Mouse (Mus musculus) olfactory bulb, adult 2 months (tissue): ENCODE measurements around the gene Krtap1-3. TPM values are rescaled to one million over a fixed set of nuclear protein-coding genes. Genes with fewer than 3 reads are reported as not detected.
"Not testable (repeated sequence)": the region's sequence is repeated elsewhere in the genome, so short reads cannot be mapped to it uniquely, and the experiment has no call there.

Experiments used
- H3K27ac ChIP-seq: fragments of 200-500 bp; 2 replicates; pipeline ENCODE4 v1.5.1; 2012; ENCODE audit warnings: low read depth, low read length; ENCODE audit not compliant: insufficient read depth
- H3K4me1 ChIP-seq: fragments of 200-500 bp; 2 replicates; pipeline ENCODE4 v1.6.1; 2012; ENCODE audit warnings: low read length; ENCODE audit not compliant: control insufficient read depth, insufficient read depth
- H3K4me3 ChIP-seq: fragments of 200-500 bp; 2 replicates; pipeline ENCODE4 v1.5.1; 2012; ENCODE audit warnings: mild to moderate bottlenecking, low read depth, low read length, moderate library complexity; ENCODE audit not compliant: insufficient read depth
- CTCF ChIP-seq: fragments of 200-500 bp; IDR thresholded peaks from 2 replicates; pipeline ENCODE4 v1.5.1; 2012; ENCODE audit warnings: low read depth, mild to moderate bottlenecking, low read length, moderate library complexity; ENCODE audit not compliant: insufficient read depth
- POLR2A ChIP-seq: fragments of 200-500 bp; IDR thresholded peaks from 2 replicates; pipeline ENCODE4 v1.6.1; 2012; ENCODE audit warnings: mild to moderate bottlenecking, low read depth, low read length, moderate library complexity; ENCODE audit not compliant: insufficient read depth
- WGBS: fragments of 180-500 bp; shearing (Covaris S2); methylation state at CpG from one replicate; pipeline ENCODE4 v1.1.7; 2018; 5-methylcytosine and 5-hydroxymethylcytosine counted together
- polyA plus RNA-seq: library from polyadenylated mRNA; stranded (reverse); fragments of >200 nt; gene quantifications from 2 replicates; pipeline ENCODE4 v1.2.4, GENCODE M21; 2012; ENCODE audit warnings: low replicate concordance; ENCODE audit not compliant: missing spikeins, insufficient read depth, insufficient read length

Gene Krtap1-3
- not detected in 2 replicates for polyA plus RNA-seq

- Histone ChIP-seq H3K27ac (no peak within 1 kb of the TSS), H3K4me3 (no peak within 1 kb of the TSS), H3K4me1 (no peaks in the 10 kb centered on the region)
- TF ChIP-seq POLR2A: no peak
- TF ChIP-seq CTCF: no peak
- 82% methylated on average over 6 of the region's 6 CpGs for WGBS
These were observed at the start of gene Krtap1-3 for GRCm38 (mm10) chr11:99590981-99591380. TSS of gene Krtap1-3 (minus strand) at chr11:99591339.

GRCm38 (mm10) chr11:99640926-99641325 is 49.8 kb upstream of the Krtap1-3 start:
- Histone ChIP-seq H3K27ac (no peak overlapping the region), H3K4me1 (peaks cover 10% of the 10 kb centered on the region; the same call in 1 of the 2 replicates), H3K4me3 (no peak overlapping the region)
- WGBS: 40% methylated on average over 1 of the region's 1 CpGs
- TF ChIP-seq POLR2A (no peak), CTCF (no peak)

GRCm38 (mm10) chr11:99637086-99637485 is 45.9 kb upstream of the Krtap1-3 start:
- Histone ChIP-seq H3K4me3 (no peak overlapping the region), H3K27ac (peak overlapping the region; percentile 46), H3K4me1 (peaks cover 13% of the 10 kb centered on the region; the same call in 1 of the 2 replicates)
- 23% methylated on average over 1 of the region's 1 CpGs for WGBS
- TF ChIP-seq POLR2A: no peak
- TF ChIP-seq CTCF: no peak

GRCm38 (mm10) chr11:99634653-99635134 is 43.6 kb upstream of the Krtap1-3 start, which contains the start of gene Krtap4-2:
TSS of gene Krtap4-2 (minus strand) at chr11:99635084.
- Histone ChIP-seq H3K27ac (no peak within 1 kb of the TSS), H3K4me3 (no peak within 1 kb of the TSS), H3K4me1 (peaks cover 13% of the 10 kb centered on the region; the same call in 1 of the 2 replicates)
- TF ChIP-seq CTCF (no peak), POLR2A (no peak)
- 42% methylated on average over 8 of the region's 8 CpGs for WGBS

- no peak overlapping the region for H3K4me3 ChIP-seq
- H3K27ac ChIP-seq: no peak overlapping the region
- no peak for TF ChIP-seq POLR2A
- WGBS: 56% methylated on average over 2 of the region's 2 CpGs
- H3K4me1 ChIP-seq: peaks cover 8% of the 10 kb centered on the region; the same call in 1 of the 2 replicates
These were observed 42.2 kb upstream of the Krtap1-3 start for GRCm38 (mm10) chr11:99633293-99633692.

- Histone ChIP-seq H3K4me3 (no peak overlapping the region), H3K4me1 (peaks cover 6% of the 10 kb centered on the region; the same call in 1 of the 2 replicates), H3K27ac (no peak overlapping the region)
- TF ChIP-seq CTCF (no peak), POLR2A (no peak)
- WGBS: 71% methylated on average over 3 of the region's 3 CpGs
These were observed 39.8 kb upstream of the Krtap1-3 start for GRCm38 (mm10) chr11:99630890-99631289.

- WGBS: 74% methylated on average over 4 of the region's 4 CpGs
- Histone ChIP-seq H3K4me1 (no peaks in the 10 kb centered on the region), H3K4me3 (no peak within 1 kb of the TSS), H3K27ac (no peak within 1 kb of the TSS)
- TF ChIP-seq POLR2A (no peak), CTCF (no peak)
These were observed 37.0 kb upstream of the Krtap1-3 start, which contains the start of gene Krtap4-1 for GRCm38 (mm10) chr11:99628138-99628537. TSS of gene Krtap4-1 (minus strand) at chr11:99628238.

GRCm38 (mm10) chr11:99620335-99620734 is 29.2 kb upstream of the Krtap1-3 start, which contains the start of gene Gm11562:
TSS of gene Gm11562 (minus strand) at chr11:99620435.
- 94% methylated on average over 2 of the region's 2 CpGs for WGBS
- H3K4me3 ChIP-seq: no peak within 1 kb of the TSS
- TF ChIP-seq CTCF (no peak), POLR2A (no peak)
- no peak within 1 kb of the TSS for H3K27ac ChIP-seq
- H3K4me1 ChIP-seq: no peaks in the 10 kb centered on the region

GRCm38 (mm10) chr11:99614796-99615363 is 23.7 kb upstream of the Krtap1-3 start, which contains the start of gene Krtap2-4:
TSS of gene Krtap2-4 (minus strand) at chr11:99614846.
- H3K4me1 ChIP-seq: no peaks in the 10 kb centered on the region
- H3K4me3 ChIP-seq: no peak within 1 kb of the TSS
- TF ChIP-seq POLR2A (no peak), CTCF (no peak)
- WGBS: 54% methylated on average over 3 of the region's 3 CpGs
- H3K27ac ChIP-seq: no peak within 1 kb of the TSS

GRCm38 (mm10) chr11:99610089-99610488 is 18.9 kb upstream of the Krtap1-3 start, which contains the start of gene Gm11937:
TSS of gene Gm11937 (minus strand) at chr11:99610189.
- not testable (repeated sequence) for H3K4me1 ChIP-seq, H3K27ac ChIP-seq, H3K4me3 ChIP-seq
- WGBS: 89% methylated on average over 1 of the region's 2 CpGs
